Mouse (Mus musculus) left cerebral cortex, adult 2 months (tissue): ENCODE results near the gene Cpped1. TPM values are rescaled to one million over a fixed set of nuclear protein-coding genes. Genes with fewer than 3 reads are reported as not detected.

Experiments used
- DNase-seq, 2 experiments: peaks; one replicate each; pipeline ENCODE4 v3.0.0; 2021 to 2022; ENCODE audit warnings: low spot score in 2 of 2, mixed read lengths in 1 of 2; ENCODE audit errors: extremely low spot score in 1 of 2
- H3K27ac ChIP-seq: fragments of 200-600 bp; 2 replicates; pipeline ENCODE4 v1.8.1; 2022
- H3K4me3 ChIP-seq: fragments of 200-600 bp; 2 replicates; pipeline ENCODE4 v1.8.1; 2022
- CTCF ChIP-seq: fragments of 200-600 bp; IDR thresholded peaks from 2 replicates; pipeline ENCODE4 v1.8.1; 2022; ENCODE audit warnings: antibody characterized with exemption, mild to moderate bottlenecking, moderate library complexity
- intact Hi-C: fragments of 180-260 bp; cut with DNase I; formaldehyde crosslinking; loops from one replicate; pipeline ENCODE4 v1.15.1; 2025
- total RNA-seq, 2 experiments: library from RNA; stranded (reverse); gene quantifications; 2 replicates each; pipeline ENCODE4 v1.2.3; 2021

The Cpped1 gene
- total RNA-seq, 2 experiments from 2014 or later = 35.8 to 38.5 TPM

DNA sequence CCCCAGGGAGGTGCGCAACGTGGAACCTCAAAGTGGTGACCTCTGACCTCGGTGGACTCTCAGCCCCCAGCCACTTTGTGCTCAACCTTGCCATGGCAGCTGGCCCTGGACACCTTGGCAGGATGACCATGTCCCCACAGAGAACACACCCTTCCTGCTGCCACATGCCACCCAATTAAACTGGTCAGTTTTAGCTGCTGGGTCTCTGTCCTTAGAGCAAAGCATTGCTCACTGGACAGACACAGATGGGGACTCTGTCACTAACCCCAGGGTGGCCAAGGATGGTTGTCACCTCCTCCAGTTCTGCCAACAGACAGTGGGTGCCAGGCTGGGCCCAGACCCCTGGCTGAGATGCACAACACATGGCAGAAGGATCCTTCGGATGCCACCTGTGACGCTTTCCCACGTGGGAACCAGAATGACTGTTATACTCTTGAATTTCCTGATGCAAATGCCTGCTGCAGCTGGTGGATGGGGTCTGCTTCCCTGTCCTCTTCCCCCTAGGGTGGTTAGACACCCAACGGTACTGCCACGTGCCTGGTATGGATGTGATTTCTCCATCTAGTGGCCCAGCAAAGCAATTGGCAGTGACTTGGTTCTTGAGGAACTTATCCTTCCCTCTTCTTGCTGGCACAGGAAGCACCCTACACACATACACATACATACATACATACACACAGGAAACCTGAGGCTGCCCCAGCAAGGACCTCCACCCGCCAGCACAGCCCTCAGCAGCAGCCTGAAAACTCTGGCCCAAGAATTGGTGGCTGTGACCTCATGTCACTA, 153.8 kb downstream of the Cpped1 start:
- no peak for DNase-seq
- no peak overlapping the region for H3K27ac ChIP-seq
- intact Hi-C loops = no loop called here
- H3K4me3 ChIP-seq = no peak overlapping the region
- TF ChIP-seq CTCF = peak; percentile 46

DNA sequence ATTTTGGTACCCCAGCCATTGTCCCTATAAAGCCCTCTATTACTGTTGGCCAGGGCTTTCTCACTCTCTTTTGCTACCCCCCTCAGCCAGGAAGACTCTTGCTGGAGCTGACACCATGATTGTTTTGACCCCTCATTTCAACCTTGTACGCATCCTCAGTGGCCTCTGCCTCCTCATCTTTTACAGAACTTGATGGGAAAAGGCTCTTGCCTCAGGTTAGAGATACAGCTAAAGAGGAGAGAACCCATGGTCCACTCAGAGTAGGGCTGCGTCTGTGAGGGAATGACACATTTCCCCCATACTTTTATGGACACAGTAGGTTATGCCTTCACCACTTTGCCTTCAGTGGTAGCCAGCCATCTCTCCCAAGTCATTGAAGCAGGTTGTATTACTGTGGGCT, 155.1 kb downstream of the Cpped1 start:
- no peak for DNase-seq
- TF ChIP-seq CTCF = no peak
- intact Hi-C loops = no loop called here

More for the DNA sequence above, 155.1 kb downstream of the Cpped1 start:
- H3K4me3 ChIP-seq = no peak overlapping the region
- no peak overlapping the region for H3K27ac ChIP-seq

Other genes with a start within 250 kb of the Cpped1 start
- 10 to 100 TPM; 53.2 to 61.6 TPM for gene Shisa9, start 74.7 kb upstream of the Cpped1 start, total RNA-seq